Mouse (Mus musculus) cortical plate, adult 2 months (tissue): ENCODE results near the gene Stk40.
A peak's percentile ranks its signal among the peaks of the same experiment; 100 is the strongest.

Experiments used
- CTCF ChIP-seq: fragments of 200-500 bp; IDR thresholded peaks from 2 replicates; pipeline ENCODE4 v1.5.1; 2011; ENCODE audit warnings: mild to moderate bottlenecking, control low read depth, low read length; ENCODE audit not compliant: insufficient read depth; ENCODE audit errors: extremely low read depth
- POLR2A ChIP-seq: fragments of 200-500 bp; IDR thresholded peaks from 2 replicates; pipeline ENCODE4 v1.6.1; 2011; ENCODE audit warnings: mild to moderate bottlenecking, low read length, control low read depth; ENCODE audit not compliant: insufficient read depth; ENCODE audit errors: extremely low read depth

DNA sequence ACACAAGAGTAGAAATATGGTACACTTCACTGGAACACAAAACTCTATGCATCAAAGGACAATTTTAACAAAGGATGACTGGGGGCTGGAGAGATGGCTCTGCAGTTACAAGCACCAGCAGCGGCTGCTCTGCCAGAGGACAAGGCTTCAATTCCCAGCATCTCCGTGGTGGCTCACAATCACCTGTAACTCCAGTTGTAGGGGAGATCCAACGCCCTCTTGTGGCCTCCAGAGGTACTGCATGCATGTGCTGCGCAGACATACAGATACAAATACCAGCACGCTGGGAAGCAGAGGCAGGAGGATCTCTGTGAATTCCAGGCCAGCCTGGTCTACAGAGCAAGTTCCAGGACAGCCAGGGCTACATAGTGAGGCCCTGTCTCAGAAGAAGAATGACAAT lies 52.9 kb downstream of the Stk40 start:
- no peak for TF ChIP-seq POLR2A
- peak; percentile 40; the same call in 1 of the 2 replicates for TF ChIP-seq CTCF
